Mouse (Mus musculus) gastrocnemius, adult 8-10 months (tissue): Measurements from ENCODE around the gene Gm1140. TPM values are rescaled to one million over a fixed set of nuclear protein-coding genes. Genes with fewer than 3 reads are reported as not detected.
"Not testable (repeated sequence)": the region's sequence is repeated elsewhere in the genome, so short reads cannot be mapped to it uniquely, and the experiment has no call there.

ENCODE experiments used
- DNase-seq, 2 experiments: peaks; one replicate each; pipeline ENCODE4 v3.0.0; 2022; ENCODE audit warnings: low spot score in 2 of 2
- total RNA-seq, 4 experiments: library from RNA; stranded (reverse); gene quantifications; 2 replicates each; pipeline ENCODE4 v1.2.4; 2022

Gm1140 gene
- total RNA-seq, result not detected

DNA sequence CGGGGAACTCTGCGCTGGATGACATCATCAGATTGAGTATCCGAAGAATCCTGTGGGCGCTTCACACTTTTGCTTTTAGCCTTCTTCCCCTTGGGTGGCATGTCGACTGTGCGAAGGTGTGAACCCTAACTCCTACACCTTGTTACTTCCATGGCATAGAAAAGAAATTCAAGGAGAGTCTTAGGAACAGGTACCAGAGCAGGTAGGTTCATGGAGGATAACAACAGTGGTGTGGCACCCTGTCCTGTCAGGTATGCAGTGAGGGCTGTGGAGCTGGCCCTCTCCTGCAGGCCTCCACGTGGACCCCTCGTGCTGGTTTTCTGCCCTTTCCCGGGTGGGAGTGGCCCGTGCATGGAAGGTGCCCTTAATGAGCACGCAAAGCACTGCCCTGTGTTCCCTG, at the start of gene Gm1140:
Gene Gm1140 (minus strand): TSS at position 101 of the 400 bp plus-strand sequence.
- DNase-seq, result not testable (repeated sequence)

- DNase-seq, result not testable (repeated sequence)
Observed at GRCm38 (mm10) chrX:67695398-67695797, 2.0 kb upstream of the Gm1140 start, which contains the start of gene Gm14692. Gm14692 (plus strand) TSS chrX:67695698.

Other genes starting within 250 kb of the Gm1140 start
- not detected for gene Gm14692, start 2.1 kb upstream of the Gm1140 start, total RNA-seq
- not detected for gene 4933436I01Rik, start 227.9 kb upstream of the Gm1140 start, total RNA-seq